Mouse (Mus musculus) midbrain, postnatal 0 days (tissue): ENCODE data around the gene St6gal1. TPM values are rescaled to one million over a fixed set of nuclear protein-coding genes. Genes with fewer than 3 reads are reported as not detected.

Experiments
- ATAC-seq: fragments of 200-750 bp; cut with Nextera tagmentation; 2 replicates; pipeline ENCODE4 v1.8.0; 2017; ENCODE audit warnings: moderate number of reproducible peaks, mild to moderate bottlenecking, moderate TSS enrichment, moderate library complexity; ENCODE audit not compliant: low FRiP score
- DNase-seq: peaks from one replicate; pipeline ENCODE4 v3.0.0-alpha.2; 2015; ENCODE audit warnings: low spot score
- H3K27ac ChIP-seq: fragments of 300-500 bp; sonication (generic); 2 replicates; pipeline ENCODE4 v1.5.1; 2014; ENCODE audit warnings: low read depth, mild to moderate bottlenecking, low read length, mixed read lengths
- H3K27me3 ChIP-seq: fragments of 300-500 bp; sonication (generic); 2 replicates; pipeline ENCODE4 v1.6.1; 2014; ENCODE audit warnings: low read length, control low read depth, mixed read lengths; ENCODE audit not compliant: insufficient read depth
- H3K36me3 ChIP-seq: fragments of 300-500 bp; sonication (generic); 2 replicates; pipeline ENCODE4 v1.6.1; 2014; ENCODE audit warnings: low read length, control low read depth, mixed read lengths; ENCODE audit not compliant: insufficient read depth
- H3K4me1 ChIP-seq: fragments of 300-500 bp; sonication (generic); 2 replicates; pipeline ENCODE4 v1.6.1; 2014; ENCODE audit warnings: mild to moderate bottlenecking, control low read depth, antibody characterized with exemption, low read length, mixed read lengths; ENCODE audit not compliant: insufficient read depth
- H3K4me2 ChIP-seq: fragments of 300-500 bp; sonication (generic); 2 replicates; pipeline ENCODE4 v1.6.1; 2014; ENCODE audit warnings: low read depth, mild to moderate bottlenecking, low read length, mixed read lengths; ENCODE audit not compliant: poor library complexity, severe bottlenecking
- H3K4me3 ChIP-seq: fragments of 300-500 bp; sonication (generic); 2 replicates; pipeline ENCODE4 v1.5.1; 2014; ENCODE audit warnings: low read depth, mild to moderate bottlenecking, low read length, moderate library complexity
- H3K9ac ChIP-seq: fragments of 300-500 bp; sonication (generic); replicated peaks from 2 replicates; pipeline ENCODE4 v1.6.1; 2014; ENCODE audit warnings: mild to moderate bottlenecking, low read length, moderate library complexity, mixed read lengths; ENCODE audit not compliant: poor library complexity, severe bottlenecking
- H3K9me3 ChIP-seq: fragments of 300-500 bp; sonication (generic); 2 replicates; pipeline ENCODE4 v1.6.1; 2016; ENCODE audit warnings: low read length, control low read depth
- CTCF ChIP-seq: IDR thresholded peaks from 2 replicates; pipeline ENCODE4 v1.5.1; 2016; ENCODE audit warnings: antibody characterized with exemption, mild to moderate bottlenecking
- WGBS: fragments of 180-500 bp; shearing (Covaris S2); extraction: QIAGEN DNeasy Blood & Tissue Kit; methylation state at CpG from one replicate; pipeline ENCODE4 v1.1.7; 2014; 5-methylcytosine and 5-hydroxymethylcytosine counted together
- polyA plus RNA-seq: library from polyadenylated mRNA; unstranded; fragments of >200 nt; fragmentation: Nextera tagmentation; extraction: Ambion mirVana; gene quantifications from 2 replicates; pipeline ENCODE4 v1.2.1, GENCODE M21; 2015
- total RNA-seq: library from RNA; depleted of rRNA; stranded (reverse); fragments of >200 nt; gene quantifications from 2 replicates; pipeline ENCODE4 v1.2.3, GENCODE M21; 2014

St6gal1 gene
- total and polyA plus RNA-seq, 2 experiments from 2014 or later: 12.0 to 20.6 TPM

DNA sequence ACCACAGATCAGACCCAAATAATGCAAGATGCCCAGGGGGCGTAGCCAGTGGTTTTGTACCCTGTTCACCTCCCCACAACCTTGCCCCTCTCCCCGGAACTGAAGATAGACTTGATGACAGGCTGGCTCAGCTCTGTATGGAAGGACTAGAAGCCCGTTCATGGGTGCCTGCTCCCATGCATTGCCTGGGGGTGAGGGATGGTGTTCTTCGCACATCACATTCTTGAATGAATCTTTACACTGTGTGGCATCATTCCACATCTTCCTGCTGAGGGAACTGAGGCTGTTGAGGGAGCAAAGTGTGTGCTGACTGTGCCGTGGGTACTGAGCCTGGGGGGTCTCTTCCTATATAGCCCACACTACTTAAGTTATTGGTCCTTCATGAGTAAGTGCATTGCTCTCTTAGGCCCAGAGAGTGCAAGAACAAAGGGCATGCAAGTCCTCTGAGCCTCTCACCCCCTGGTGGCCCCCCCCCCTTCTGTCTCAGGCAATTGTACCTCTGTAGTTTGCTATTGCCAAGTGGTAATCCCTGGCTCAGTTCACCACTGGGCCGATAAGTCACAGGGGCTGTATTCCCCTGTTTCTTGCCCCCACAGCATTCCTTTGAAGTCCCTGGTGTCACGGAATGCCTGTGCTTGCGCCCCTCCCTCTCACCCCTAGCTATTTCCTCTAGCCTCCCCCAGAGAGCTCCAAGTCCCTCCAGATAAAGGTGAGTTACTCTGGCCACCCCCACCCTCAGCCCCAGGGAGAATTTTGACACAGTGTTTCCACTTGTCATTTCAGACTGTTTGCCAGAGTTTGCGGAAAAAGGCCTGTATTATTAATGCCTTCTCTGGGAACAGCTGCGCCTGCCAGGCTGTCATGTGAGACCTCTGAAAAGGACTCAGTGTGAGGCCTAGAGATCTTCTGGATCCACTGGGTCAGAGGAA, 45.7 kb downstream of the St6gal1 start:
- no peaks in the 10 kb centered on the region for H3K9me3 ChIP-seq
- no peak overlapping the region for H3K9ac ChIP-seq
- DNase-seq (peak; percentile 57), ATAC-seq (peak; percentile 53)
- no peak for TF ChIP-seq CTCF
- no peaks in the 10 kb centered on the region for H3K36me3 ChIP-seq
- WGBS: 25% methylated on average over 10 of the region's 10 CpGs
- H3K27me3 ChIP-seq: no peaks in the 10 kb centered on the region
- H3K4me3 ChIP-seq: no peak overlapping the region
- no peak overlapping the region for H3K4me2 ChIP-seq
- H3K4me1 ChIP-seq: peaks cover 3% of the 10 kb centered on the region; the same call in 1 of the 2 replicates
- H3K27ac ChIP-seq: peak overlapping the region; percentile 21; the same call in 1 of the 2 replicates

DNA sequence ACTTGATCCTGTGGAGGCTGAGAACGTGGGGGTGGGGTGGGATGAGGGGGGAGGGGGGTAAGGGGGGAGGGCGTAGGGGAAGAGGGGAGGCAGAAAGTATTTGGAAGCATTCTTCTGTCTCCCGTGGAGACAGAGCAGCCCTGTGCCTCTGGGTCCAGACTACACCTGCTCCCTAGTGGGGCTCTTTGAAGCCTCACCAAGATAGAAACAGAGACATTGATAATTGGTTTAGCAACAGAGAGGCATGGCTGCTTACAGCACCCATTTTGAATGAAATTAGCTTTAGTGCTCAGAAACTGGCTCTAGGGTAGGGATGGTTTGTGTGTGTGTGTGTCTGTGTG, 46.3 kb downstream of the St6gal1 start:
- H3K4me3 ChIP-seq: no peak overlapping the region
- H3K9ac ChIP-seq: no peak overlapping the region
- H3K27me3 ChIP-seq: no peaks in the 10 kb centered on the region
- no peaks in the 10 kb centered on the region for H3K9me3 ChIP-seq
- whole genome bisulfite sequencing: 13% methylated on average over 2 of the region's 3 CpGs
- no peaks in the 10 kb centered on the region for H3K36me3 ChIP-seq
- no peak overlapping the region for H3K27ac ChIP-seq
- no peak overlapping the region for H3K4me2 ChIP-seq
- H3K4me1 ChIP-seq: peaks cover 3% of the 10 kb centered on the region; the same call in 1 of the 2 replicates
- peak; percentile 39 for ATAC-seq
- no peak for TF ChIP-seq CTCF
- no peak for DNase-seq

- Histone ChIP-seq H3K4me2 (no peak overlapping the region), H3K27ac (no peak overlapping the region), H3K27me3 (no peaks in the 10 kb centered on the region), H3K4me3 (no peak overlapping the region), H3K36me3 (no peaks in the 10 kb centered on the region), H3K4me1 (peaks cover 3% of the 10 kb centered on the region; the same call in 1 of the 2 replicates), H3K9ac (no peak overlapping the region), H3K9me3 (no peaks in the 10 kb centered on the region)
- ATAC-seq: no peak
- no peak for TF ChIP-seq CTCF
- DNase-seq: no peak
- 71% methylated on average over 14 of the region's 14 CpGs for WGBS
These were observed 47.4 kb downstream of the St6gal1 start for GRCm38 (mm10) chr16:23271746-23272520.

DNA sequence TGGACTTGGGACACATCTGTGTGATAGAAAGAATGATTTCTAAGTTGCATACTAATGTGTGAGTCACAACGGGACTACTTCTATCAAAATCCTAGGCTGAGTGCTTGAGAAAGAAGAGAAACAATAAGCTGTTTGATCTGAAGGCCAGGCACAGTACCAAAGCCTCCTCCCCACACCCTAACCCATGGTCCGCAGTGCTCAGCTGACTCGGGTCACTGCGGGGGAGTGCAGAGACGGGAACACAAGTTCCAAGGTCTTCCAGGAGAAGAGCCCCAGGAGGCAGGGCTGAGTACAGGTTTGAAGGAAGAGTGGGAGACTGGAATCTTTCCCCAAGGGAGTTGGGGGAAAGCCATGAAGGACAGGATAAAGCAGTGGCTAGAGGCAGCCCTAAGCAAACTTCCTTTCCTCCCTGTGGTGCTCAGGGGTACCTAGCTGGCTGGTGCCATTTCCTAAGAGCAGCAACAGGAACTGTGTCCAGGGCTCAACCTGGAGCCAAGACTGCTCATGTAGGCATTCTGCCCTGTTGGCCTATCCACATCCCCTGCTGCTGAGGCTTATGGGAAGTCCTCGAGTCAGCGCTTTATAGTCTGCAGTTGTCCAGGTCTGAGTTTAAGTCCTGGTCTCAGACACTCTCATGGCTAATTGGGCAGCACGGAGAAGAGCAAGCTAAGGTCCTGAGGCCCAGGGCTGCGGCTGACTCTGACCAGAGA, 48.1 kb downstream of the St6gal1 start:
- Histone ChIP-seq H3K4me2 (no peak overlapping the region), H3K9me3 (no peaks in the 10 kb centered on the region), H3K9ac (no peak overlapping the region), H3K27ac (no peak overlapping the region), H3K36me3 (no peaks in the 10 kb centered on the region), H3K4me1 (peaks cover 3% of the 10 kb centered on the region; the same call in 1 of the 2 replicates), H3K27me3 (no peaks in the 10 kb centered on the region), H3K4me3 (no peak overlapping the region)
- WGBS: 44% methylated on average over 9 of the region's 9 CpGs
- TF ChIP-seq CTCF: no peak
- DNase-seq (peak; percentile 32), ATAC-seq (no peak)

DNA sequence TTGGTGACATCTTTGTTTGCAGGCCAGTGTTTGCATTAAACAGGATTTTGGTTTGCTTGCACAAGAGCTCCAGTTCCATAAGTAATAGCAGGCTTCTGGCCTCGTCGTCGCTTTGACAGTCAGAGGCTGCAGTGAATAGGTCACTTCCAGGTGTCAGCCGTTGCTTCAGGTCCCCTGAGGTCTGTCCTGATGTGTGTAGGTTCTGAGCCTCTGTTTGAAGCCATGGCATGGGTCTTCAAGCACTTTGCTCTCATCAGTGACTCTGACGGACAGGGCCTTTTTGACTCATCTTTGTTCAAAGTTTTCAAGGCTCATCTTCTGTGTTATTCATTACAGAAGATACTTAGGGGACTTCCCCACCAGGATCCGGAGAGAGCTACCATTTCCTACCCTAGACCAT, 49.5 kb downstream of the St6gal1 start:
- no peak for ATAC-seq

More for the DNA sequence above, 49.5 kb downstream of the St6gal1 start:
- H3K27me3 ChIP-seq: no peaks in the 10 kb centered on the region
- H3K4me1 ChIP-seq: peaks cover 3% of the 10 kb centered on the region; the same call in 1 of the 2 replicates
- H3K4me3 ChIP-seq: no peak overlapping the region
- DNase-seq: no peak
- no peak overlapping the region for H3K4me2 ChIP-seq
- H3K9ac ChIP-seq: no peak overlapping the region
- no peaks in the 10 kb centered on the region for H3K9me3 ChIP-seq
- no peak for TF ChIP-seq CTCF
- H3K36me3 ChIP-seq: no peaks in the 10 kb centered on the region
- H3K27ac ChIP-seq: no peak overlapping the region
- 61% methylated on average over 6 of the region's 6 CpGs for WGBS
